Mouse (Mus musculus) activated CD4-positive, CD25-positive, alpha-beta regulatory T cell, adult 4 months (primary cell): ENCODE data around the gene B3galt2. TPM values are rescaled to one million over a fixed set of nuclear protein-coding genes. Genes with fewer than 3 reads are reported as not detected.
"Not testable (repeated sequence)": the region's sequence is repeated elsewhere in the genome, so short reads cannot be mapped to it uniquely, and the experiment has no call there.

Source experiments
- ATAC-seq: one replicate; pipeline ENCODE4 v1.8.0; 2017
- polyA plus RNA-seq, 2 experiments: library from polyadenylated mRNA; unstranded; fragments of 100-300 nt; shearing (Covaris generic); gene quantifications; one replicate each; pipeline ENCODE4 v1.2.1; 2017

The B3galt2 gene
- under 1 TPM; 0.50 to 0.54 TPM for polyA plus RNA-seq

DNA sequence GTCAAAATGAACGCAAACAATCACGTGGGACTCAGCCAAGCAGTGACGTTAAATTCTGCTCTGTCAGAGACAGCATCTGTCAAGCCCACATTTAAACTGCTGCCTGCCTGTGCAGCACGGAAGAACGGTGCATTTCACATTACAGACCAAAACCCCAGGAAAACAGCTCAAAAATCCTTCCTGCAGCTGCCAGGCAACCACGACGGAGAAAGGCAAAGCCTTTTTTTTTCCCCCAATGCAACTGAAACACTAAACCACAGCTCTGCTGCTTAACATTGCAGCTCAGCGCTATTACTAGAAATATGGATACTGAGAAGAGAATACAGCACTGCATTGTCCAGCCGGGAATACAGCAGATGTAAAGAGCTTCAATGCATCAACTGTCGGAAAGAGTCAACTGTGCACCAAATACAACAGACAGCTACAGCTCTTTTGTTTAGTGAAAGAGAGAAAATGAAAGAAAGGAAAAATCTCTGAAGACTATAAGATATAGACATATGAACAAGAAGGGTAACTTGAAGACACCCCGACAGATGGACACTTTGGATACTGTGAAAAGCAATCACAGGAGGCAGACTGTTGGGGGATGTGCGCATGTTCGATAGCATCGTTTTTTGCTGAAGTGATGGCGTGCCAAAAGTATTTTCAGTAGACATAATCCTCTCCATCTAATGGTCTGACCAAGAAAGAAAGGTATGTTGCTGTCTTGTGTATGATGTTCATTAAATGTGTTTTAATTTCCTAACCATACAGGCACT lies at the start of gene B3galt2:
Gene B3galt2, plus strand, starts transcription at position 15 of the 758 bp plus-strand sequence.
- ATAC-seq = no peak

DNA sequence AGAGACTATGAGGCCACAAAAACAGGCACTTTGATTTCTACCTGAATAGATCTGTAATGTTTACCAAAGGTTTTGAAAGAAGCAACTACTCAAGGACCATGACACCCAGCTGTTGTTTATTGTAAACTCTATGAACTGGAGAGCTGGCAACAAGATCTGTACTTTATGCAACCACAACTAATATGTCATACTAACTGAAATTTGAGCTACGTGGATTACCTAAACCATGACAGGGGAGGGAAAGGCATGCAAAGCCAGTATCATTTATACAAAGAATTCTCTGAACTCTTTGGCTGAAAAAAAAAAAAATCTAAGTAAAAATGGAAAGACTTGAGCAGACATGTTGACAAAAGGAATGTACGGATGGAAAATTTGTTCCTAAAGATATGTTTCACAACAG lies 43.6 kb upstream of the B3galt2 start:
- no peak for ATAC-seq

DNA sequence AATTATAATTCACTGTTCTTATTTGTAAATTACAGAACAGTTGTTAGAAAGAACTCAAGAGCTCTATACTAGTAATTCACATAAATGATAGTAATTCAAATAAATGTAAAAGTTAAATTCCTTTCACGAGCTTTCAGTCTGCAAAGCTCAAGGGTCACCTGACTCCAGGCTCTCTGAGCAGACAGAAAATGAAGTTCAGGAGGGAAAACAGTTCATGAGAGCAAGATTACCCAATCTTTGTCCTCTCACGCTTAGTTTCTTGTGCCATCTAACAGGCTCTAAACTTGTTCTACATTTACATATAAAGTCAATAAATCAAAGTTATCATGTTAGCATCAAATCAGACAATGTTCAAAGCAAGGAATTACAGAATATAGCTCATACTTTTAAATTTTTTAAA lies 31.6 kb upstream of the B3galt2 start:
- no peak for ATAC-seq

DNA sequence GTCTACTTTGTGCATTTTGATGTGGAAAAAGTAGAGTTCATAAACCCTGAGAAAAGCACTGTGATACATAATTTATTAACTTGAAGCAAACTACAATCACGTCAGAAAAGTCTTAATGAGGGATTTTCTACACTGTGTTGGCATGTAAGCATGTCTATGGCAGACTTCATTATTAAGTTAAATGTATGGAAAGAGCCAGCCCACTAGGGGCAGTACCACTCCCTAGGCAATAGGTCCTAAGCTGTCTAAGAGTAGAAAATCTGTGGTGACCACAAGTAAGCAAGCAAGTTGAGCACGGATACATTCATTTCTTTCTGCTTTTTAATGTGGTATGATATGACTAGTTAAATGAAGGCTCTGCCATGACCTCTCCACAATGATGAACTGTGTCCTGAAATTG lies 27.6 kb upstream of the B3galt2 start:
- ATAC-seq = no peak

DNA sequence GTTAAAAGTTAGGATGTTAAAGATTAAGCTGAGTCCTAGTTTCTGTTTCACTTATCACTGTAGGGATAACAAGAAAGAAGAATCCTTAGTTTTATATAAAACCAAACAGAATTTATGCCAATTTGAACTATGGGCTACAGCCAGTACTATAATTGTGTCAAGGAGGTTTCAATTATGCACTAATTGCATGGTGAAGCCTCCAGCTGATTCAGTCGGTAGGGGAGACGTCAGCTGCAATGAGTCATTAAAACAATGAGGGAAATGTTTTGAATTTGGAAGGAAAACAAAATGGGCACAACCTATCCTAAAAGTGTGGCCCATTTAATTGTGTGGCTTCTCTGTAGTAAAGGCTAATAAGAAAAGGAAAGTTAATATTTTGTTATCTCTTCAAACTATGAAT lies 20.7 kb upstream of the B3galt2 start:
- ATAC-seq = no peak

DNA sequence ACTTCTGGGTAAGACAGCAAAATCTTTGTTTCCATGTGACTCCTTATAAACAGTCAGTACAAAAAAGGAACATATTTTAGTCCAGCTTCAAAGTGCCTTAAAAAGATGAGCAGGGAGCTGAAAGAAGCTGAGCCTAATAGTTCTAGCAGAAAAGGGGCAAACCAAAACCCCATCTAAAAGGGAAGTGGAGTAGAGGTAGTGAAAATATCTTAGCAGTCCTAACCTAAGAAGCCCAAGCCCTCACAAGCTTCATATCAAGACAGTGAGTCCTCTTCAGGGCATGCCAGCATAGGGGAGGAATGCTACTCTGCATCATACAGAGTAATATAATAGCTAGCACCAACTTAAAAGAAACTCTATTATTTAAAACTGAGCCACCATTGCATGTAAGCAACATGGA lies 18.5 kb upstream of the B3galt2 start:
- no peak for ATAC-seq

DNA sequence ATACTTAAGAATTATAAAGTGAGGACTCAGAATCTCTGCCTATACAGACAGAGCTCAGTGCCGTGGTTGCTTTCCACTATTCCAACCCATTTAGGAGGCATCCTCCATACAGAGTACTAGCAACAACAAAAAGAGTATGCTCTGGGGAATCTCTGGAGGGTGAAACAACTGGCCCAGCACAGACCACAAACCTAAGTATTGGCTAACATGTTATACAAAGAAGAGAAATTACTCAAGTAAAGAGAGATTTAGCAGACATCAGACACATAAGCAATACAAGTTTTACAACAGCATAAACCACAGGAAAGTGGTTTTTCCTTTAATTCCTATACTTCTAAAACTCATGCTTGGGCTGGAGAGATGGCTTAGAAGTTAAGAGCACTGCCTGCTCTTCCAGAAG lies 17.8 kb upstream of the B3galt2 start:
- no peak for ATAC-seq

DNA sequence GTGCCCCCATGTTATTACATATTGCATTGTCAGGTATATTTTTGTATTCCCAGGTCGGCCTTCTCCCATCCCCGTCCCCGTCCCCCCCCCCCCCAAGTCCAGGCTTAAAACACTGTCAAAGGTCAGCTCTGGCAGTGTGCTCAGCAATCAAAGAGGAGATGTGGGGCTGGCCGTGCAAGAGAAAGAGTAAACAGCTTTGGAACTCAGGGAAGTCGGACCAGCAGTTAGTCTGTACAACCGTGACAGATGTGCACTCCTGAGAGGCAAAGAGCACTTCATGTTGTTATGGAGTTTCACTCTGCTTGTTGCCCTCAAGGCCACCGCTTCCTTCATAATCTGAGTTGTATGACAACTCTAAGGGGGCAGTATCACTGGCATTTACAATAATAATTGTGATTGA lies 9.1 kb upstream of the B3galt2 start:
- no peak for ATAC-seq

DNA sequence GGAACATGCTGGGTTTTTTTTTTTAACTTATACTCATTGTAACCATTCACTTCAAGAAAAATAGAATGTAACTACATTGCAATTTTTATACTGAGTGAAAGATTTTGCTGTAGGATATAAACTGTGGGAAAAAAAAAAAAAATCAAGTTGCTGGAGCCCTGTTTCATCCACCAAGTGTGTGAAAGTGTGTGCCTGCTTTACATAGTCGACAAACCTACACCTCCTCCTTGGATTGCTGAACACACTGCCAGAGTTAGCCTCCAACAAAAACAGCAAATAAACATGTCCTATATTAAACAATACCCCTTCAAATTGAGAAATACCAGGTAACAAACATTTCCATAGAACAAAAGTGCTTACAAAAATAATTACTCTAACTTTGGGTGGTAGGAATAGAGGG lies 8.1 kb upstream of the B3galt2 start:
- ATAC-seq = no peak

DNA sequence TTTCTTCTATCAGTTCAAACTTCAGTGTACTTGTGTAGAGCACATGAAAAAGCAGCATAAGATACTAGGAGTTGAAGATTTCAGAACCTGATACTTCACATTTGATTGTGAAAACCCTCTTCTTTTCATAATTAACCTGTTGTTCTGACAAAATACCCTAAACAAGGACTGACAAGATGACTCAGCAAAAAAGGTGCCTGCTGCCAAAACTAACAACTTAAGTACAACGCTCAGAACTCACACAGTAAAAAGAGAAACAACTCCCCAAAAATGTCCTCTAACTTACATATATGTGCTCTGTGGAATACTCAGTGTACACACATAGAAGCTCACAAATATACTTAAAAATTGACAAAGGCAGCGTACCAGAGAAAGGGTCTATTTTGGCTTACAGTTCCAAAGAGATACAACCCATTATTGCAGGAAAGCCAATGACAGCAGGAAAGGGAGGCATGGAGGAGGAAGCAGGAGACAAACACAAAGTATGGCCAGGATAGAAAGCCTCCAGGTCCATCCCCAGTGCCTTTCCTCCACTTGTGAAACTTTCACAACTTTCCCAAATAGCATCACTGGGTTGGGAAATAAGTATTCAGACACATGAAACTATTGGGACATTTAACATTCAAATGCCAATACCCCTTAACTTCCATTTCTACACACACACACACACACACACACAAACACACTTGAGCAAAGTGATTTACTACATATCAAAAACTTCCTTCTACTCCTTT lies 7.4 kb upstream of the B3galt2 start:
- no peak for ATAC-seq

DNA sequence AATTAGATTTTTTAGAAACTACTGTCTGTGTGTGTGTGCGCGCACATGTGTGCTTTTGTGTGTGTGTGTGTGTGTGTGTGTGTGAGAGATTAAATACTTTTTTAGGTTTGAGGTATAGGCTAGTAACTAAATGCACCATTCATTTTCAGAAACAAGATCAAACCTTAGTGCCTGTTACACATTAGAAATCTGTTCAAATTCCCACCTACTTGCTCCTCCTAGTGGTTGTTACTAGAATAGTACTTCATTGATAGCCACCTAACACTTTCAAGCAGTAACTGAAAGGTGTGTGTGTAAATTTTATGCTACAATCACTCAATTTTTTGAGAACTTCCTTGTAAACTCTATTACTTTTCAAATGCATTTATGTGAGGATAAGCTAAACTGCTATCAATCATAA lies 3.8 kb downstream of the B3galt2 start:
- peak; percentile 75 for ATAC-seq

DNA sequence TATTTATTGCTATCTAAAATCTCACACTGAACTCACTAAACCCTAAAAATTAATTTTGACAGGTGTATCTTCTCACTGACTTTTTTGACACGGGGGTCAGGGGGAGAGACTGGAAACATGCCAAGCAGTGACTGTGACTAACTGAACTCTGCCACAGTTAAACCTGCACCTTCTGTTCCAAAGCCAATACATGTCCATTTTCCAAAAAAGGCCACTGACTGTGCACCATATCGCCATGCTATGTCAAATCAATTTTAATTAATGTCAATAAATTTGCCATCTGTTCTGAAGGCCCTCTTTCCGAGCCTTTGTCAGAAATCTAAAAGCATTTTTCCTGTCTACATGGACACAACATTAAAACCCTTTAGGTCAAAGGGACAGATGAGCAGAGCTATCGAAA lies 4.9 kb downstream of the B3galt2 start:
- no peak for ATAC-seq

DNA sequence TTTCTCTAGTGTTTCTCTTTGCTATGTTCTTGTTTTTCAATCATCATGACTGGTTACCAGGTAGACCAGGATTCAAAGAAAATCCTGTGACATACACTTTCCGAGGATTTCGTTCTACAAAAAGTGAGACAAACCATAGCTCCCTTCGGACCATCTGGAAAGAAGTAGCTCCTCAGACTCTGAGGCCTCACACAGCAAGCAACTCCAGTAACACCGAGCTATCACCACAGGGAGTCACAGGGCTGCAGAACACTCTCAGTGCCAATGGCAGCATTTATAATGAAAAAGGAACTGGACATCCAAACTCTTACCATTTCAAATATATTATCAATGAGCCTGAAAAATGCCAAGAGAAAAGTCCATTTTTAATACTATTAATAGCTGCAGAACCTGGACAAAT lies 5.8 kb downstream of the B3galt2 start:
- ATAC-seq = no peak

DNA sequence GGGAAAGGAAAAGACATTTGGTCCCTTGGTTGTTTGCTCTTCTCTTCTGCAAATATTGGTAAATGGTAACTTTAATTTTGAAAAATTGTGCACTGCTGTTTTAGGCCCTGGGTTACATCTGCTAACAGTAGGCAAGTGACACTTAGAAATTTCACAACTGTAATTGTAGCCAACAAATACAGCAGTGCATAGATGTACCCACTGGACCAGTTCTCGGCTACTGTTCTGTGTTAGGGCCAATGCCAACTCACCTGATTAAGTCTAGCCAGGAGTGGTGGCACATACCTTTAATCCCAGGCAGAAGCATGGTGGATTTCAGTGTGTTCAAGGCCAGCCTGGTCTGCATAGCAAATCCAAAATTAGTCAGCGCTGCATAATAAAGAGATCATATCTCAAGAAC lies 9.9 kb downstream of the B3galt2 start:
- ATAC-seq = no peak

DNA sequence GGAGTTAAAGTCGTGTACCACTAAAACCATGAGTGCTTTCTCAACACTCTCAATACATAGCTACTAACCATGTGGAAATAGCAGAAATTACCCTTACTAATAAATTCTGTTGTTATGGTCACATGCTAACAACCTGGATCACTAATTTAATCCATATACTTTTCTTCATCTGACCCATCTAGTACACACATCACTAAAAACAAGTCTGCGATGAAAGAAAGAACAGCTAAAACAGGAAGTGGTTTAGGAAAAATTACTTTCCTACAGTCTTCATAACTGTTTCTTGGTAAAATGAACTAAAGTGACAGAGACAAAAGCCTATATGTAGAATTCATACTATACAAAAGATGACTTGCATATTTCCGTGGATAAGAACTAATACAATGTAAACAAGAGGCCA lies 13.2 kb downstream of the B3galt2 start:
- peak; percentile 59 for ATAC-seq

DNA sequence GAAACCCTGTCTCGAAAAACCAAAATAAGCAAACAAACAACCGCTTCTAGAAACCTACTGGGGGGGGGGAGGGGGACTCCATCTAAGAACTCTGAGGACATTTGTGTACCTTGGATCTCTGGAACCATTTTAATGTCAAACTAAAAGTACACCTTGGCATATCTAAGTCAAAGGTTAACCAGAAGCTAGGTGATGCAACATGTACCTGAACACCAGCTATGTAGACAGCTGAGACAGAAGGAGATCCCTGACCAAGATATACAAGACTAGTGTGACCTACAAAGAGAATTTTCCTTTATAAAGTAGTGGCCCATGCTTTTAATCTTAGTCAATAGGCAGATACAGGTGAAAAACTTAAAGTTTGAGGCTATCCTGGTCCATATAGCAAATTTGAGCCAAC lies 22.7 kb downstream of the B3galt2 start:
- no peak for ATAC-seq

DNA sequence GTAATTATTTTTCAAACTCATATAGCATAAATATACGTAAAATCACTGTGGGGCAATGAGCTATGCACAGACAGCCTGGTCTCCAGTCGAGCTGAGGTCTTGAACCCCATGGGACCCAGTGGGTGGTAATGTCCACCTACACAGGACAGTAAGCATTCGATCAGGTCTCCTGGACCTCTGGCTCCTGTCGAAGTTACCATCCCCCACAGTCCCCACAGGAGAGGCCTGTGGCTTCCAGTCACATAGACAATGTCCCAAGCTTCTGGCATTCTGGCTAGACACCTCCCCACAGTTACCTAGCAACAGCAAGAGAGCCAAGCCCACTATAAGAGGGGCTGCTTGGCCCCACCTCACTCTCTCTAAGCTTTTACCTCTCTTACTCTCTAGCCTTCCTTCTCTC lies 24.3 kb downstream of the B3galt2 start:
- ATAC-seq = not testable (repeated sequence)

DNA sequence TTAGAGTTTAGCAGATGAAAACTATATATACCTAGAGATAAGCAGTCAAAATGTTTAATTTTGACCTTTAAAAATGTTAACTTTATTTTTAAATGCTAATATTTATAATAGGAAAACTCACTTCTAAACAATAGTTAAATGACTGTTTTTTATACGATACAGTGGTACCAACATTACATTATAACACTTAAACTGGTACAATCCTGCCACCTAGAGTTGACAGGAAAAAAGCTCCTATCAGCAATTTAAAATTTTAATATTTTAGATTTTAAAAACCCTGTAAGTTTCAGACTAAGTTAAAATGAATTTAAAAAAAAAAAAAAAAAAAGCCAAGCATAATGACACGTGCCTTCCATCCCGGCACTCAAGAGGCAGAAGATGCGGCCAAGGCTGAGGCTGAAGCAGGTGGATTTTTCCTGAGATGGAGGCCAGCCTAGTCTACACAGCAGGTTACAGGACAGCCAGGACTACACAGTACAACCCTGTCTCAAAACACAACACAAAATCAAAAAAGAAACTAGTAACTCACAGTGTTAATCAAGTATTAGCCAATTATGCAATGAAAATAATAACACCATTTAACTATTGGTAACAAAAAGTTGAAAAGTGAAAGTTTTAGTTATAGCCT lies 35.4 kb downstream of the B3galt2 start:
- no peak for ATAC-seq

DNA sequence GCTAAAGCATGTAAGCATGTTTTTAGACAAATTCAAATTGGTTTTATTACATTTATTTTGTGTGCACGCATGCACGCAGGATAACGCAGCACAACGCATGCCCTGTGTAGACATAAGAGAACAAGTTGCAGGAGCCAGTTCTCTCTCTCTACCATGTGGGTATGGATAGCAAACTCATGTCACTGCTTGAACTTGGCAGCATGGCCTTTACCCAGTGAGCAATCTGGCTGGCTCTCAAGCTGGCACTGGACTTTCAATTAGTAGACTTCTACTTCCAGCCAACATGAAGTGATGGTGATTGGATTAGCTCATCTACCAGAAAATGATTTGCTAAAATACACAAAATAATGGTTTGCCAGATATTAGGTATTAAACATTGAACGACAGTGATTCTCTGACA lies 40.6 kb downstream of the B3galt2 start:
- ATAC-seq = no peak

DNA sequence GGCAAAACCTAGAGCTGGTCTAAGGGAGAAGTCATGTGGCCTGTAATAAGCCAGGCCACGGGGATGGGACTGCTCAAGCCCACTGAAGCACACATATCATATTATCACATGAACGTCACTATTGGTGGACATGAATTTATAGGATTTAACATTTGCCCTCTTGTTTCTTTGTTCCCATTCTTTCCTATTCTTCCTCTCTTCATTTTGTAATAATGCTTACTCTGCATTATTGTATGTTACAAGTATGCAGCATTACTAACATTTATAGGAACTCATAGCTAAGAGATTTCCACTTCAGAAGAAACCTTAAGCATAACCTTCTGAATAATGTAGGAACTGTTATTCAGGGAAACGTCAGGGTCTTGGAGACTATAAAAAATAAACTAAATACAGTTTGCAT lies 44.4 kb downstream of the B3galt2 start:
- no peak for ATAC-seq

DNA sequence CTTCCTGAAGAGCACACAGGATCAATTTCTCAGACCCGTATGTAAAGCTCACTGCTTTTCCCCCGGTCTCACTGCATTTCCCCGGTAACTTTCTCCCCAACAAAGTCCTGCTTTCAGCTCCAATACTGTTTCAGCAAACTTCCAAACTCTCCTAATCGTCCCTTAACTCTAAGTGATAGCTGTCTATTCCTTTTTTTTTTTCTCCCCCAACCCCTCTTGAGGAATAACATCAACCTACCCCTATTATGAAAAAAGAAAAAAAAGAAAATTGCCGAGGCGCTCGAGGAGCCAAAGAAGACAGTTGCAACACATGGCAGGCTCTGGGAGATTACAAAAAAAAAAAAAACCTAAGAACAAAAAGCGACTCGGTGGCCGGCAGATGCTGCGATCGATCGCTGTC lies 61.3 kb downstream of the B3galt2 start:
- no peak for ATAC-seq

DNA sequence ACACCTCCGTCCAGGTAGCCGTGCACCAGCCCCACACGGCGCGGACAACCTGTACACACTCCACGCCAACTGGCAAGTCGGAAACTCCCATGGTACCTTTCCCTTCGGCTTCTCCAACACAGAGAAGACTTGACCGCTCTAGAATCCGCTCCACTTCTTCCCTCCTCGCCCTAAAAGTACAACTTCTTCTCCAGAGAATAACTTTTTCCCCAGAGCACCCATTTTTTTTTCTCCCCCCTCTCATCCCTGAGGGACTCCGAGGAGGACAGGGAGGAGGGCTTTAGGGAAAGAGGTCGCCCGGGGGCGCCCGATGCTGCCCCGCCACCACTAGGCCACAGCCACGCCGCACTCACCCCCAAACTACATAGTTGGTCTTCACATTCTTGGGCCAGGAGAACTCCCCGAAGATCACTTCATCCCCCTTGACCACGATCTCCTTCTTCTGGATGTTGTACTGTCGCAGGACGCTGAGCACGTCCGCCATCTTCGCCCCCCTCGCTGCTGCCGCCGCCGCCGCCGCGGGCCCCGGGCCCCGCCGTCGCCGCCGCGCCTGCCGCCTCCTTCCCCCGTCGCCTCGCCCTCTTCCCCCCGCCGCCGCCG lies 61.8 kb downstream of the B3galt2 start:
- peak; percentile 21 for ATAC-seq

DNA sequence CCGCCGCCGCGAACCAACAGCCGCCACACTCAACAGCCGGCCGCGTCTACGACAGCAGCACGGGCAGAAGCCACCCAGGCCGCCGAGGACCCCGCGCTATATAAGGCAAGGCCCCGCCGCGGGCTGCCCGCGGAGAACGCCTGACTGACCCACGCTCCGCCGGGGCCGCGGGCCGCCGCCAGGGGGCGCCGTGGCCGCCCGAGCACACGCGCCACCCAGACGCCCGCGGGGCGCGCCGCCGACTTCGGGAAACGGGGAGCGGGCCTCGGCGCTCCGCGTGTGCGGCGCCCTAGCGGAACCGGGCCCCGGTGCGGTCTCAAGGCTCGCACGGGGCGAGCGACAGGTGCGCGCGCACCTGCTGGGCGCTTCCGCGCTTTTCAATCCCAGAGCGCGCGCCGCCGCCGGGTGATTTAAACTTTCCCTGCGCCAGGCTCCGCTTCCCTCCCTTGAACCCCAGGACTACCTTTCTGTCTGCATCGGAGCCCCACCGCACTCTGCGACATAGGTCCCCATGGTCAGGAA lies 62.3 kb downstream of the B3galt2 start, which contains the start of gene Cdc73:
Gene Cdc73, minus strand, starts transcription at position 153 of the 522 bp plus-strand sequence.
- peak; percentile 96 for ATAC-seq
